Mouse (Mus musculus) C2C12 (cell line): ENCODE measurements around the gene Plxnd1. TPM values are rescaled to one million over a fixed set of nuclear protein-coding genes. Genes with fewer than 3 reads are reported as not detected.

ENCODE experiments used
- H3K27me3 ChIP-seq: one replicate; pipeline ENCODE4 v1.6.1; 2011; ENCODE audit not compliant: control insufficient read depth, insufficient read depth, insufficient read length
- H3K36me3 ChIP-seq: one replicate; pipeline ENCODE4 v1.6.1; 2011; ENCODE audit not compliant: control insufficient read depth, insufficient read depth
- H3K4me3 ChIP-seq: one replicate; pipeline ENCODE4 v1.5.1; 2011; ENCODE audit warnings: mild to moderate bottlenecking, control low read depth; ENCODE audit not compliant: poor library complexity, insufficient read depth, severe bottlenecking
- H3K79me2 ChIP-seq: one replicate; pipeline ENCODE4 v1.6.1; 2011; ENCODE audit not compliant: control insufficient read depth, insufficient read depth
- H3K79me3 ChIP-seq: one replicate; pipeline ENCODE4 v1.6.1; 2011; ENCODE audit warnings: low read depth, control low read depth
- H3ac ChIP-seq: one replicate; pipeline ENCODE3; 2011; ENCODE audit warnings: low read depth; ENCODE audit not compliant: control insufficient read depth, insufficient read length
- CEBPB ChIP-seq: IDR thresholded peaks from one replicate; pipeline ENCODE4 v1.6.1; 2011; ENCODE audit warnings: low read depth, mild to moderate bottlenecking, control low read depth, moderate library complexity
- CTCF ChIP-seq: IDR thresholded peaks from one replicate; pipeline ENCODE4 v1.5.1; 2011; ENCODE audit not compliant: control insufficient read depth, insufficient read depth, insufficient read length
- FOSL1 ChIP-seq: IDR thresholded peaks from one replicate; pipeline ENCODE4 v1.8.0; 2011; ENCODE audit warnings: mild to moderate bottlenecking, low read length; ENCODE audit not compliant: poor library complexity, insufficient read depth, severe bottlenecking
- MAX ChIP-seq: IDR thresholded peaks from one replicate; pipeline ENCODE4 v1.6.1; 2011; ENCODE audit warnings: mild to moderate bottlenecking, control low read depth
- MYOD1 ChIP-seq: IDR thresholded peaks from one replicate; pipeline ENCODE4 v1.6.1; 2011; ENCODE audit warnings: low read depth; ENCODE audit not compliant: control insufficient read depth, insufficient read length
- MYOG ChIP-seq: IDR thresholded peaks from one replicate; pipeline ENCODE4 v1.6.1; 2011; ENCODE audit not compliant: control insufficient read depth, insufficient read length; ENCODE audit errors: extremely low read depth
- USF1 ChIP-seq: IDR thresholded peaks from one replicate; pipeline ENCODE4 v1.6.1; 2011; ENCODE audit warnings: low read depth, mild to moderate bottlenecking, control low read depth, moderate library complexity
- polyA plus RNA-seq: library from polyadenylated mRNA; unstranded; fragments of >200 nt; fragmentation: generic; extraction: Trizol; gene quantifications from one replicate; pipeline ENCODE4 v1.2.1, GENCODE M21; 2012; ENCODE audit warnings: missing spikeins

Plxnd1 gene
- polyA plus RNA-seq, 1 experiment: 14.8 TPM

DNA sequence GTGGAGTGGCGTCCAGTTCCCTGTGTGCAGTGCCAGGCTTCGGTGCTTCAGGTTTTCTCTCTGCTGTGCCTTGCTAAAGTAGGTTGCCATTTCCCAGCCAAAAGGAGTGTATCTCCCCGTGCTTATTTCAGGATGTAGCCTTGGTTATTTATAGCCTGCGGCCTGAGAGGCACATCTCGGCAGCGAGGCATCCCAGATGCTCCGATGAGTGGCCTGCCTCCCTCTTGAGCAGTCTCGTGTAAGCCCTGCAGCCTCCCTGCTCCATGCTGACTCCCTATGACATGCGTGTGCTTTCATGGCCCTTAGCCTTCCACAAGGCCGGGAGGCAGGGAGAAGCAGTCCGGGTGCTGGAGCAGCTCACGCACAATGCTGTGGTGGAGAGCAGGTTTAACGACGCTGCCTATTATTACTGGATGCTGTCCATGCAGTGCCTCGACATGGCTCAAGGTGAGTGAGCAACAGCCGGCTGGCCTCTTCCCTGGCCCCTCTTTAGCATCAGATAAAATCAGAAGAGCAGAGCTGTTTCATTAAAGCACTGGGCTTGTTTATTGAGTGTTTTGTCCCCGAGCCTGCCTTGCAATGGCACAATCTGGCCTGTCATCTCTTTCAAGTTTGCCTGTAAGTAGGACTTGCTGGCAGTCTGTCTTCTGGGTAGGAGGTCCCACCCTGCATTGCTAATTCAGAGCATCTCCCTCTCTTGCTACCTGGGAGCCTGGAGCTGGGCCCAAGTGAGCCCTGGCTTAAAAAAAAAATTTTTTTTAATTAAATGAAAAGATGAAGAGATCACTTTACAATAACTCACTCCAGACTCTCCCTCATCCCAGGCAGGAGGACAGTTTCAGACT, 79.0 kb downstream of the Plxnd1 start:
- H3K79me2 ChIP-seq: no peaks in the 10 kb centered on the region
- TF ChIP-seq MYOD1 (no peak), MYOG (no peak), MAX (no peak)
- H3K4me3 ChIP-seq: no peak overlapping the region
- no peaks in the 10 kb centered on the region for H3K27me3 ChIP-seq
- no peaks in the 10 kb centered on the region for H3K79me3 ChIP-seq
- no peaks in the 10 kb centered on the region for H3K36me3 ChIP-seq
- H3ac ChIP-seq: no peak overlapping the region

DNA sequence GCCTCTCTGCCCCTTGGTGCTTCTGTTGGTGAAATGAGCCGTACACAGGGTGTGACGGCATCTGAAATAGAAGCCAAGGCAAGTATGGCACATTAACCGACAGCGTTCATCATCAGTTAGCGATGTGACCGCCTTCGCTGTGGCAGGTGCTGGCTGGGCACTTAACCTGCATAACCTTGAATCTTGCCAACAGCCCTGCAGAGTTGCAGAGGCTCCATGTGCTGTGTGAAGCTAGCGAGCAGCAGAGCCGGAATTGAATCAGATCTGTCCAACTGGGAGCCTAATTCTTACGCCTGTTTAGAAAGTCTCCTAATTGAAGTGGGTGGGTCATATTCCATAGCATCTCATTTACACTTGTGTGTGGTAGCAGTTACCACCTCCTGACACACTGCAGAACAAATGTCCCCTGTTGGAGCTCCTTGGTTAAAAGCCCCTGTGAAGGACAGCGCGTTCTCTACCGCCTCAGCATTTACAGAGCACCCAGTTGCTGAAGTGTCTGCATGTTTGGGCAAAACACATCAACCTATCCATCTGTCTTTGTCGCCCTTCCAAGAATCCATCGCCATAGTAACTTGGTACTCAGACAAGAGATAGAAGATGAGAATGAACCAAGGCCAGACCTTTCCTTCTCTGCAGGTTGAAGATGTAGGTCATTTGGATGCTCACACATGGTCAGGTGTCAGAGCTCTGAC, 80.1 kb downstream of the Plxnd1 start:
- H3K79me2 ChIP-seq: no peaks in the 10 kb centered on the region
- no peaks in the 10 kb centered on the region for H3K36me3 ChIP-seq
- no peak overlapping the region for H3ac ChIP-seq
- H3K4me3 ChIP-seq: no peak overlapping the region
- TF ChIP-seq MYOG (no peak), MYOD1 (no peak), USF1 (no peak), MAX (no peak), CTCF (no peak), CEBPB (no peak), FOSL1 (no peak)
- H3K27me3 ChIP-seq: no peaks in the 10 kb centered on the region
- no peaks in the 10 kb centered on the region for H3K79me3 ChIP-seq

DNA sequence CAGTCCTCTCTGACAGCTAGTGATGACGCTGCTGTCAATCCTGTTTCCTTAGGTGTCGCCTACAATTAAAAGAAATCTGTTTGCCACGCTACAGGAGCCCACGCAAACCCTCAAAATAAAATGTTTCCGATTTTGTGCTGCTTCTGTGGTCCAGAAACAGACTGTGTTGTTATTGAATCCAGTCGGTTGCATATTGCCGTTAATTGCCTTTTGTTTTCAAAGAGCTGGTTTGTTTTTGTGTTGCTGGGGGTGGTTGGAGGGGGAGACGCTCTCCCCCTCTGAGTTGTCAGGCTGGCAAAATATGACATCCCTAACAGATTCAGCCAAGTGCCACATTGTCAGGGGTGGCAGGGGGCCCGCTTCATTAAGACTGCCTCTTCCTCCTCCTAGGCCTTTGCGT, 81.3 kb downstream of the Plxnd1 start:
- TF ChIP-seq MAX (no peak), CTCF (no peak), USF1 (no peak), MYOG (no peak), MYOD1 (no peak), CEBPB (no peak), FOSL1 (no peak)

GRCm38 (mm10) chr6:115911763-115912162, 83.0 kb downstream of the Plxnd1 start:
- no peak for TF ChIP-seq MYOD1
- TF ChIP-seq MYOG: no peak
- TF ChIP-seq USF1: no peak
- no peak for TF ChIP-seq CTCF
- no peak for TF ChIP-seq CEBPB
- no peak for TF ChIP-seq FOSL1
- TF ChIP-seq MAX: no peak
- Histone ChIP-seq H3ac (no peak overlapping the region), H3K4me3 (no peak overlapping the region), H3K79me3 (no peaks in the 10 kb centered on the region), H3K36me3 (no peaks in the 10 kb centered on the region), H3K27me3 (no peaks in the 10 kb centered on the region), H3K79me2 (no peaks in the 10 kb centered on the region)

More for the DNA sequence above, 81.3 kb downstream of the Plxnd1 start:
- Histone ChIP-seq H3K79me3 (no peaks in the 10 kb centered on the region), H3K36me3 (no peaks in the 10 kb centered on the region), H3K27me3 (no peaks in the 10 kb centered on the region), H3K79me2 (no peaks in the 10 kb centered on the region), H3K4me3 (no peak overlapping the region), H3ac (no peak overlapping the region)

DNA sequence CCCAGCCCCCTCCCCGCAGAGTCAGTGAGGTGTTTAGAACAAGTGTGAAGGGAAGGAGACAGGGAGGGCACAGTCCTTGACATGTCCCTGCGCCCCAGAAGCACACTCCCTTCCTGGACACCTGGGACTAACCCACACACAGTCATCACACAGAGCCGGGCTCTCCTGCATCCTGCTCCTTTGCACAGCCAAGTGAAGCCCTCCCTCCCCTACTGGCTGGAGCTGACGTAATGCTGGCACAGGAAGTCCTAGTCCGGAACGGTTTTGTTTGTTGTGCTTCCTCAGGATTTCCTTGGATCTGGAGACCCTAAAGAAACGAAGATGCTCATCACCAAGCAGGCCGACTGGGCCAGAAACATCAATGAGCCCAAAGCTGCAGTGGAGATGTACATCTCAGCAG, 84.9 kb downstream of the Plxnd1 start:
- H3K79me3 ChIP-seq: no peaks in the 10 kb centered on the region
- no peaks in the 10 kb centered on the region for H3K79me2 ChIP-seq
- no peak overlapping the region for H3ac ChIP-seq
- H3K27me3 ChIP-seq: no peaks in the 10 kb centered on the region
- TF ChIP-seq MYOD1: no peak
- TF ChIP-seq CTCF: no peak
- TF ChIP-seq CEBPB: no peak
- no peak for TF ChIP-seq USF1
- TF ChIP-seq MYOG: no peak
- no peak for TF ChIP-seq MAX
- TF ChIP-seq FOSL1: no peak
- no peak overlapping the region for H3K4me3 ChIP-seq
- no peaks in the 10 kb centered on the region for H3K36me3 ChIP-seq
